Mouse (Mus musculus) lung, embryonic 14.5 days (tissue): Measurements from ENCODE around the gene Fam163b. TPM values are rescaled to one million over a fixed set of nuclear protein-coding genes. Genes with fewer than 3 reads are reported as not detected.
A peak's percentile ranks its signal among the peaks of the same experiment; 100 is the strongest.

Experiments
- ATAC-seq: fragments of 200-750 bp; cut with Nextera tagmentation; 2 replicates; pipeline ENCODE4 v1.8.0; 2017; ENCODE audit warnings: mild to moderate bottlenecking, moderate TSS enrichment, moderate library complexity; ENCODE audit not compliant: insufficient read depth
- DNase-seq: peaks from one replicate; pipeline ENCODE4 v3.0.0-alpha.2; 2015
- H3K27ac ChIP-seq: fragments of 300-500 bp; sonication (generic); 2 replicates; pipeline ENCODE4 v1.5.1; 2014; ENCODE audit warnings: low read depth, mild to moderate bottlenecking, moderate library complexity
- H3K27me3 ChIP-seq: fragments of 300-500 bp; sonication (generic); 2 replicates; pipeline ENCODE4 v1.6.1; 2014; ENCODE audit warnings: low read length, control low read depth; ENCODE audit not compliant: insufficient read depth
- H3K36me3 ChIP-seq: fragments of 300-500 bp; sonication (generic); 2 replicates; pipeline ENCODE4 v1.6.1; 2014; ENCODE audit warnings: control low read depth; ENCODE audit not compliant: insufficient read depth
- H3K4me1 ChIP-seq: fragments of 300-500 bp; sonication (generic); 2 replicates; pipeline ENCODE4 v1.6.1; 2014; ENCODE audit warnings: antibody characterized with exemption, control low read depth; ENCODE audit not compliant: insufficient read depth
- H3K4me2 ChIP-seq: fragments of 300-500 bp; sonication (generic); 2 replicates; pipeline ENCODE4 v1.6.1; 2014; ENCODE audit warnings: mild to moderate bottlenecking
- H3K4me3 ChIP-seq: fragments of 300-500 bp; sonication (generic); 2 replicates; pipeline ENCODE4 v1.5.1; 2014; ENCODE audit warnings: low read depth, low read length
- H3K9ac ChIP-seq: fragments of 300-500 bp; sonication (generic); 2 replicates; pipeline ENCODE4 v1.6.1; 2014
- H3K9me3 ChIP-seq: fragments of 300-500 bp; sonication (generic); 2 replicates; pipeline ENCODE4 v1.6.1; 2016; ENCODE audit warnings: low read depth, low read length, control low read depth
- CTCF ChIP-seq: IDR thresholded peaks from 2 replicates; pipeline ENCODE4 v1.5.1; 2016; ENCODE audit warnings: antibody characterized with exemption, low read depth
- WGBS: fragments of 180-500 bp; shearing (Covaris S2); extraction: QIAGEN DNeasy Blood & Tissue Kit; methylation state at CpG from one replicate; pipeline ENCODE4 v1.1.7; 2014; 5-methylcytosine and 5-hydroxymethylcytosine counted together
- polyA plus RNA-seq: library from polyadenylated mRNA; unstranded; fragments of >200 nt; fragmentation: Nextera tagmentation; extraction: Ambion mirVana; gene quantifications from 2 replicates; pipeline ENCODE4 v1.2.1, GENCODE M21; 2014

The Fam163b gene
- polyA plus RNA-seq, 1 experiment from 2014 or later = 0.61 TPM

DNA sequence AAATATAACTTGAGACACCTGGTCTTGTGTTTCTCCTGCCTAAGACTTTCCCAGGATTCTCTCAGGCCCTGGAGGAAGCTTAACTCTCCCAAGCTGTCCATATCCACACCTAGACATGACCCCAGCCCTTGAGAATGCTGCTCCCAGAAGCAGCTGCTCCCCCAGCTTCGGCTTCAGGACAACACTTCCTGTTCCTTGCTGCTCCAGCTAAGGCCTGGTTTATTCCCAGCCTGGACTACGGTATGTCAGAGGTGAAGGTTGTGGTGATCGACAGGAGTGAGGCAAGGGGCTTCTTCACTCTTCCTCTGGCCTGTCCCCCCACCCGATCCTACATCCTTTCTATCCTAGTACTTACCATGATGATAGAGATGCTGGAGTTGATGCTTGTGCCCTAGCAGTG, 68.9 kb downstream of the Fam163b start:
- peaks cover 6% of the 10 kb centered on the region; the same call in 1 of the 2 replicates for H3K27me3 ChIP-seq
- no peak for ATAC-seq
- H3K27ac ChIP-seq = no peak overlapping the region
- H3K4me3 ChIP-seq = no peak overlapping the region
- TF ChIP-seq CTCF = no peak
- no peaks in the 10 kb centered on the region for H3K36me3 ChIP-seq
- H3K4me1 ChIP-seq = peaks cover 11% of the 10 kb centered on the region
- no peaks in the 10 kb centered on the region for H3K9me3 ChIP-seq
- WGBS = 58% methylated on average over 4 of the region's 4 CpGs
- DNase-seq = no peak
- no peak overlapping the region for H3K4me2 ChIP-seq
- H3K9ac ChIP-seq = no peak overlapping the region

DNA sequence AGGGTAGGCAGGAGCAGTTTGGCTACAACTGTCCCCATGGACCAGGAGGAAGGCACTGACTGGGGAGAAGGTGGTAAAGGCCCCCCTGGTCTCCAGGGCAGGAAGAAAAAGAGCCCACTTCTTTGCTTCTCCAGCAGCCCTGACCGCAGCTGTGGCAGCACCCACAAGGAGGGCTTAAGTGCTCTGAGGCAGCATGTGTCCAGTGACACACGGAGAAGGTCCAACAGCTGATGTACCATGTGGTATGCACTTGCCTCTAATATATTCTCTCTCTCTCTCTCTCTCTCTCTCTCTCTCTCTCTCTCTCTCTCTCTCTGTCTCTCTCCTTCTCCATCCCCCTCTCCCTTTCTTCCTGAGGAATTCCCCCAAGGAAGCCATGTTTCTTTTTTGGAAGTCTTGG, 70.3 kb downstream of the Fam163b start, which contains the start of gene Mymk:
Mymk (minus strand) TSS at position 202 of the 400 bp plus-strand sequence.
- 76% methylated on average over 2 of the region's 2 CpGs for WGBS
- H3K27me3 ChIP-seq = no peaks in the 10 kb centered on the region
- peaks cover 4% of the 10 kb centered on the region; the same call in 1 of the 2 replicates for H3K4me1 ChIP-seq
- no peak for DNase-seq
- no peak within 1 kb of the TSS for H3K4me3 ChIP-seq
- H3K9me3 ChIP-seq = no peaks in the 10 kb centered on the region
- no peaks in the 10 kb centered on the region for H3K36me3 ChIP-seq
- H3K27ac ChIP-seq = no peak within 1 kb of the TSS; the same call in 1 of the 2 replicates
- H3K9ac ChIP-seq = no peak within 1 kb of the TSS
- no peak for TF ChIP-seq CTCF
- ATAC-seq = no peak
- H3K4me2 ChIP-seq = no peak within 1 kb of the TSS

DNA sequence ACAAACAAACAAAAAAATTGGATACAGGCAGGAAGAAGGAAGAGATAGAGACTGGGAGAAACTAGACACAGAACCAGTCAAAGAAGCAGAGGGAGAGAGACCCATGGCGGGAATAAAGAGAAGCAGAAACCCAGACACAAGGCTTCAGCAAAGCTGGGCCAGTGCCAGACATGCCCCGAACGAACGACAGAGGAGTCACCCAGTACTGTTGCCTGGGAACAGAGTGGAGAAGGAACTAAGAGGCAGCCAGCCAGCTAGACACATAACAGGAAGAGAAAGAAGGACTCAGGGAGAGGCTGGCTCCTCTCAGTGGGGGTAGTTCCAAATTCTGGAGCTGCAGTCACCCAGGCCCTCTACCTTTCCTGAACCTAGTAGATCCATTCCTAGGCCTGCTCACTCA, 71.2 kb downstream of the Fam163b start:
- H3K9me3 ChIP-seq = no peaks in the 10 kb centered on the region
- no peak for TF ChIP-seq CTCF
- H3K27ac ChIP-seq = no peak overlapping the region; the same call in 1 of the 2 replicates
- H3K4me1 ChIP-seq = peaks cover 4% of the 10 kb centered on the region; the same call in 1 of the 2 replicates
- DNase-seq = peak; percentile 92
- no peak overlapping the region for H3K9ac ChIP-seq
- no peaks in the 10 kb centered on the region for H3K27me3 ChIP-seq
- no peaks in the 10 kb centered on the region for H3K36me3 ChIP-seq
- 18% methylated on average over 4 of the region's 4 CpGs for WGBS
- peak; percentile 80; the same call in 1 of the 2 replicates for ATAC-seq
- no peak overlapping the region for H3K4me2 ChIP-seq
- no peak overlapping the region for H3K4me3 ChIP-seq

DNA sequence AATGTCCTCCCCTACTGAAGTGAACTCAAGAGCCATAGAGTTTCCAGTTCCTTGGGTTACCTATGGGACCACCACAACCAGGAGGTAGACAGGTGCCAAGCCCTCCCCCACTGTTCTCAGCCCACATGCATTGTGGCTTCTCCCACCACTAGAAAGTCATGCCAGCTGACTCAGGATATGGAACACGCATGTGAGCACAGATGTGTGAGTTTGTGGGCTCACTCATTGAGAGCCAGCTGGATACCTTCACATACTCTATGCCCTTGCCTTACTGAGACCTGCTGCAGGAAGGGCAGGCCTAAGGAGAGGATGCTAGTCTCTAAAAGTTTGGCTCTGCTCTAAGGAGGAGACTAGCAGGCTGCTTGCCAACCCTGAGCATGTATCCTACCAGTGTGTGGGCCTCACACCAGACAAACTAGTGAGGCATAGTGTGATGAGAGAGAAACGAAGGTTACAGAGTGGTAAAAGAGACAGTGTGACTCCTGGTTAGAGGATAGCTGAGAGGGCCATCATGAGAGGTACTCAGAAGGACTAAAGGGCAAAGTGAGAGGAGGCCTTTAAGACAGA, 72.0 kb downstream of the Fam163b start:
- no peak overlapping the region for H3K9ac ChIP-seq
- WGBS = 72% methylated on average over 2 of the region's 2 CpGs
- no peak for ATAC-seq
- no peak overlapping the region for H3K27ac ChIP-seq
- no peaks in the 10 kb centered on the region for H3K9me3 ChIP-seq
- DNase-seq = no peak
- no peaks in the 10 kb centered on the region for H3K27me3 ChIP-seq
- TF ChIP-seq CTCF = no peak
- H3K4me1 ChIP-seq = peaks cover 4% of the 10 kb centered on the region; the same call in 1 of the 2 replicates
- no peak overlapping the region for H3K4me2 ChIP-seq
- H3K36me3 ChIP-seq = no peaks in the 10 kb centered on the region
- no peak overlapping the region for H3K4me3 ChIP-seq

DNA sequence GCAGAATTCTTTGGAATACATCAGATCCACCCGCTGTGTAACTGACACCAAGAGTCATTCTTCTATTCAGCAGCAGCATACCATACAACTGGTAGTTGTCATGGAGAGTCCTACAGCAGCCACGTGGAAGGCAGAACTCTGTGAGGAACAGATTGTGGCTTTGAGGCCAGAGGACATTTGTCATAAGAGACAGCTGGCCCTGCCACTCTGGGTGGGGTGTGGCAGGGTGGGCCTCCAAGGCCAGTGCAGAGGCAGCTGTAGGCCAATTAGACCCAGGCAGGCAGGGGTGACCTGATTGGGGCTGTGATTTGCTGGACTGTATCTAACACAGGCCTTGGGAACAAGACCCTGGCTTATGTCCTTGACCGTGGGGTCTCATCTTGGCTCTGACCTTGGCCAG, 72.6 kb downstream of the Fam163b start:
- Histone ChIP-seq H3K4me1 (peaks cover 4% of the 10 kb centered on the region; the same call in 1 of the 2 replicates), H3K27me3 (no peaks in the 10 kb centered on the region), H3K36me3 (no peaks in the 10 kb centered on the region), H3K9ac (no peak overlapping the region), H3K4me2 (no peak overlapping the region), H3K9me3 (no peaks in the 10 kb centered on the region), H3K4me3 (no peak overlapping the region), H3K27ac (no peak overlapping the region)
- 51% methylated on average over 3 of the region's 3 CpGs for WGBS
- TF ChIP-seq CTCF = no peak
- no peak for DNase-seq
- no peak for ATAC-seq

DNA sequence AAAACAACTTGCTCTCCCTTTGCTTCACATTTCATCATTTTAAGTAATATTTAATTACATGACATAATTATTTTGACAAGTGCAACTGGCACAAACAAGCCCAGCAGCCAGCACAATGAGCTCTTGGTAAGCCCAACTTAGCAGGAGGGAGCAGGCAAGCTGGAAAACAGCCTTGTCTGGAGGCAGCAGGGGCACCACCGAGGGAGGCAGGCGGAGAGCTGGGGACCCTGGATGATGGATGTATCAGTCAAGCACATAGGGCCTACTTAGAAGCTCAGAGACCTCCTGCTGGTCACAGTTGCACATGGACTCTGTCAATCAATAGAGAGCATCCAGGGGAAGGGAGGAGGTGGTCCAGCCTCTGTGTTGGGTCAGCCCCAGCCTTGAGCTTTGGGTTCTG, 74.3 kb downstream of the Fam163b start:
- WGBS = 33% methylated on average over 2 of the region's 2 CpGs
- H3K4me3 ChIP-seq = no peak overlapping the region
- peaks cover 4% of the 10 kb centered on the region; the same call in 1 of the 2 replicates for H3K4me1 ChIP-seq
- no peak for TF ChIP-seq CTCF
- H3K9ac ChIP-seq = no peak overlapping the region
- no peaks in the 10 kb centered on the region for H3K36me3 ChIP-seq
- no peaks in the 10 kb centered on the region for H3K27me3 ChIP-seq
- DNase-seq (no peak), ATAC-seq (no peak)
- no peak overlapping the region for H3K4me2 ChIP-seq
- H3K9me3 ChIP-seq = no peaks in the 10 kb centered on the region
- H3K27ac ChIP-seq = no peak overlapping the region

DNA sequence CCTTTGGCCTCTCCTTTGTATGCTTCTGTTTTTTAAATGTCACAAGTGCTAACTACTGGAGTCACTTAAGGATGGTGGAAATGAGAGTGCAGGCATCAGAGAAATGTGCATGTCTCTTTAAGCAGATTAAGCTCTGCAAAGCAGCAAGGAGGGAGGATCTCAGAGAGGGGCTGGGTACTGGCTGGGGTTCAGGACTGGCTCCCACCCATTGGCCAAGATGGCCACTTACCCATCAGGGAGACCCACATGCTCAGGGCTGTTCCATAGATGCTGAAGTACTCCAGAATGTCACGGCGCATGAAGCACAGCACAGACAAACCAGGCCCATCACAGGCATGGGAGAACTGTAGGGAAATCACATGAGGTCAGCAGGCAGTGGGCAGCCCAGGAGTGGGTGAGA, 75.2 kb downstream of the Fam163b start:
- DNase-seq (no peak), ATAC-seq (no peak)
- H3K36me3 ChIP-seq = no peaks in the 10 kb centered on the region
- H3K4me2 ChIP-seq = no peak overlapping the region
- H3K4me1 ChIP-seq = peaks cover 4% of the 10 kb centered on the region; the same call in 1 of the 2 replicates
- no peaks in the 10 kb centered on the region for H3K9me3 ChIP-seq
- no peak overlapping the region for H3K9ac ChIP-seq
- TF ChIP-seq CTCF = no peak
- 86% methylated on average over 2 of the region's 2 CpGs for WGBS
- no peak overlapping the region for H3K4me3 ChIP-seq
- H3K27ac ChIP-seq = no peak overlapping the region
- no peaks in the 10 kb centered on the region for H3K27me3 ChIP-seq

Other genes with a start within 250 kb of the Fam163b start
- gene Surf6, start 239.6 kb downstream of the Fam163b start, polyA plus RNA-seq = 12.5 and 15.5 TPM in 2 replicates
- gene Med22, start 231.8 kb downstream of the Fam163b start, polyA plus RNA-seq = 33.2 and 34.6 TPM in 2 replicates
- 775 and 784 TPM in 2 replicates for gene Rpl7a, start 231.7 kb downstream of the Fam163b start, polyA plus RNA-seq
- gene Surf2, start 226.1 kb downstream of the Fam163b start, polyA plus RNA-seq = 33.2 and 35.5 TPM in 2 replicates
- 41.5 and 43.6 TPM in 2 replicates for gene Surf1, start 226.0 kb downstream of the Fam163b start, polyA plus RNA-seq
- 195 and 211 TPM in 2 replicates for gene Surf4, start 208.6 kb downstream of the Fam163b start, polyA plus RNA-seq
- gene Stkld1, start 208.4 kb downstream of the Fam163b start, polyA plus RNA-seq = not detected in 2 replicates
- gene Rexo4, start 178.1 kb downstream of the Fam163b start, polyA plus RNA-seq = 44.9 and 48.3 TPM in 2 replicates
- 0.07 and 0.08 TPM in 2 replicates for gene Adamts13, start 169.1 kb downstream of the Fam163b start, polyA plus RNA-seq
- 48.4 and 58.8 TPM in 2 replicates for gene Cacfd1, start 132.6 kb downstream of the Fam163b start, polyA plus RNA-seq
- gene Slc2a6, start 114.5 kb downstream of the Fam163b start, polyA plus RNA-seq = 0.28 and 0.35 TPM in 2 replicates
- gene Mymk, start 70.3 kb downstream of the Fam163b start, polyA plus RNA-seq = 0.17 and 0.18 TPM in 2 replicates
- 19.2 and 21.0 TPM in 2 replicates for gene Adamtsl2, start 63.1 kb downstream of the Fam163b start, polyA plus RNA-seq
- gene Dbh, start 22.7 kb upstream of the Fam163b start, polyA plus RNA-seq = 0.20 and 0.75 TPM in 2 replicates
- gene Sardh, start 105.8 kb upstream of the Fam163b start, polyA plus RNA-seq = 23.6 and 25.0 TPM in 2 replicates